Mouse (Mus musculus): ENCODE measurements at regions not wholly inside any gene's neighbourhood (a gene's known extent, or its start where the extent isn't known, plus 50 kb on each side); places are given as distances from the start of the nearest gene placed in this dataset.
A peak's percentile ranks its signal among the peaks of the same experiment; 100 is the strongest.

DNA sequence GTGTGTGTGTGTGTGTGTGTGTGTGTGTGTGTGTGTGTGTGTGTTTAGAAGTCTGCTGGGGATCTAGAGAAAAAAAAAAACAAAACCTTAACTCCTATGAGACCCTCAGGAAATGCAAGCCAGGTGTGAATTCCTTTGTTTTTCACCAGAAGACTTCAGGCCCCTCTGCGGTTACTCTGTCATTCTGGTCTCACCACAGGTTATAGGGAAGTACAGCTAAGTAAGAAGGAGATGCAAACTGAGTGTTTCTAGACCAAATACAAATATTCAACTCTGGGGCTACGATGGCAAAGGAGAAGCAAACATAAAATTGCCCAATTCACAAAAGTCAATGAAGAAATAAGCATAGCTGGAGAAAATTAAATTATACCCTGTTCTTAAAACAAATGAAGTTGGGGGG, 54.9 kb upstream of the Basp1 start:
- 72% methylated on average over 2 of the region's 2 CpGs for WGBS
- Histone ChIP-seq H3K4me2 (ENCODE audit: low read length) (no peak overlapping the region), H3K27ac (no peak overlapping the region), H3K4me3 (replicated peaks; ENCODE audit: low read depth, low read length) (no peak overlapping the region), H3K9me3 (replicated peaks; ENCODE audit: low read length) (no peaks in the 10 kb centered on the region), H3K36me3 (ENCODE audit: insufficient read depth, low read length) (no peaks in the 10 kb centered on the region), H3K27me3 (ENCODE audit: insufficient read depth, low read length) (no peaks in the 10 kb centered on the region), H3K9ac (ENCODE audit: low read depth, low read length) (no peak overlapping the region), H3K4me1 (replicated peaks; ENCODE audit: insufficient read depth, low read length) (peaks cover 11% of the 10 kb centered on the region; the same call in 1 of the 2 replicates)
- no peak for DNase-seq (ENCODE audit: low spot score)
- TF ChIP-seq CTCF (IDR thresholded peaks at IDR 0.05; ENCODE audit: low read depth), result no peak
- ATAC-seq (replicated peaks; ENCODE audit: low FRiP score, low read depth), result no peak

DNA sequence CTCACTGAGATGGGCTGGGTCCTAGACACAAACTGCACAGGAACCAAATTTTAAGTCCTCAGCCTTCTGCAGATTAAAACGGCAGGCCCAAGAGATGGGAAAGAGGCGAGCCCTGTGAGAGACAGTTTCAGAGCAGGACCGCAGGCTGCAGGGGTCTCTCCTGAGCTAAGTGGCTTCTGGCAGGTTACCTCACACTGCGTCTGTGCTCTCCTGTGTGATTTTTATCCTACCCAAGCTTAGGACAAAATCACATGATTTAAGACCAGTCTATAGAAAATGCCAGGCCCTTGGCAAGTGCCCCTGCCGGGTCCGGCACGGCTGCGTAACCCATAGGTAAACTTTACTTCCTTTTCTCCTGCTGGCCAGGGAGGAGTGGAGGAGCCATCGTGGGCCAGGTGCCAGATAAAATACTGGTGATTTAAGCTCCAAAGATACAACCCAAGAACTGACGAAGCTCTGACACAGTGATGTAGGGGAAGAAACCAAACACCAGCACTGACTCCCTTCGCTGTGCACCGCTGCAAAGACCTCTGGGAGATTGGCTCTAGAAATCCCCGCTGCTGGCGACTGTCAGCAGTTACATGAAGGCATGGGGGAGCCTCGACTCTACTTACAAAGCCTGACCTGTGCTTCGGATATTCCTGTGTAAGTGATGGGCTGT, 55.8 kb upstream of the Basp1 start:
- ATAC-seq (replicated peaks; ENCODE audit: low FRiP score, low read depth), result no peak; the same call in 1 of the 2 replicates
- no peak overlapping the region for H3K4me3 ChIP-seq (replicated peaks; ENCODE audit: low read depth, low read length)
- H3K36me3 ChIP-seq (ENCODE audit: insufficient read depth, low read length), result no peaks in the 10 kb centered on the region
- no peaks in the 10 kb centered on the region for H3K9me3 ChIP-seq (replicated peaks; ENCODE audit: low read length)
- peak; percentile 21; the same call in 1 of the 2 replicates for TF ChIP-seq CTCF (IDR thresholded peaks at IDR 0.05; ENCODE audit: low read depth)
- peaks cover 11% of the 10 kb centered on the region; the same call in 1 of the 2 replicates for H3K4me1 ChIP-seq (replicated peaks; ENCODE audit: insufficient read depth, low read length)
- peak overlapping the region; percentile 31 for H3K4me2 ChIP-seq (ENCODE audit: low read length)
- 30% methylated on average over 16 of the region's 16 CpGs for WGBS
- no peak overlapping the region for H3K27ac ChIP-seq
- H3K9ac ChIP-seq (ENCODE audit: low read depth, low read length), result no peak overlapping the region
- DNase-seq (ENCODE audit: low spot score), result peak; percentile 71
- H3K27me3 ChIP-seq (ENCODE audit: insufficient read depth, low read length), result no peaks in the 10 kb centered on the region

DNA sequence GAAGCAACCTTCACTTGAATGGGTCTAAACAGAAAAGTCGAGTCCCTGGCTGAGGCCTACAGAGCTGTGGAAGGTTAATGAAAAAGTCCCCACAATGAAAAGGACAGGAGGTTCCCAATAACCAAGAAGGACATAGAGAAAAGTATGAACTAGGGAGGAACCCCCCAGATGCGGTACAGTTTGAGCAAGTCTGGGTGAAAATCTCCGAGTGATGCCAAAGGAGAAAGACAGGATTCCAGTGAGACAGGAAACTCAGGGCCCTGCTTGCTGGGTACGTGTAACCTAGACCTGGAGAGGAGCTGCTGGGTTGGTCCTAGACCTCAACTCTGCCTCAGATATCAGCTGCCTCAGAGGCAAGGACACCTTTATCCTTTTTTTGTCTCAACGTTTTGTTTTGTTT, 57.8 kb upstream of the Basp1 start:
- H3K27me3 ChIP-seq (ENCODE audit: insufficient read depth, low read length), result no peaks in the 10 kb centered on the region
- H3K4me1 ChIP-seq (replicated peaks; ENCODE audit: insufficient read depth, low read length), result peaks cover 11% of the 10 kb centered on the region; the same call in 1 of the 2 replicates
- ATAC-seq (replicated peaks; ENCODE audit: low FRiP score, low read depth) (no peak), DNase-seq (ENCODE audit: low spot score) (no peak)
- 81% methylated on average over 5 of the region's 5 CpGs for WGBS
- no peaks in the 10 kb centered on the region for H3K9me3 ChIP-seq (replicated peaks; ENCODE audit: low read length)
- H3K9ac ChIP-seq (ENCODE audit: low read depth, low read length), result no peak overlapping the region
- H3K4me3 ChIP-seq (replicated peaks; ENCODE audit: low read depth, low read length), result no peak overlapping the region
- TF ChIP-seq CTCF (IDR thresholded peaks at IDR 0.05; ENCODE audit: low read depth), result no peak
- no peak overlapping the region for H3K4me2 ChIP-seq (ENCODE audit: low read length)
- no peak overlapping the region for H3K27ac ChIP-seq
- H3K36me3 ChIP-seq (ENCODE audit: insufficient read depth, low read length), result no peaks in the 10 kb centered on the region

DNA sequence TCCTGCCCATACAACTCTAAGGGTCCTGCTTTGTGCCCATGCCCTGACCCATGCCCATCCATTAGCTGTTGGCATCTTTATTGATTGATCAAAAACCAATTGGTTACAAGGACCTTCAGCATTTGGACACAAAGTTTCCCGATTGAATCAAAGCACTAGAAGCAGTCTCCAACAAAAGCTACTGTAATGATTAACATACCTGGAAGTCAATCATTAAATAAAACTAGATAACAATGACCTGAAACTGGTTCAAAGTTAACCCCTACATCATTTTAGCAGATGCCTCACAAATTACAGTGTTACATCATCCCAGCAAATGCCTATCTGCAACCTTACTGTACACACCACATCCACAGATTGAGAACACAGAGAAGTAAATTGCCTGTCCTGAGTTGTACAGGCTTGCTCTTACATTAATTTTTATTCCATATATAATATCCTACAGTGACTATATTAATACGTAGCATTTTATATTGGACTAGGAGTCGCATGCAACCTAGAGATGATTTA, 59.7 kb upstream of the Basp1 start:
- H3K4me2 ChIP-seq (ENCODE audit: low read length), result no peak overlapping the region
- DNase-seq (ENCODE audit: low spot score) (no peak), ATAC-seq (replicated peaks; ENCODE audit: low FRiP score, low read depth) (no peak)
- no peak overlapping the region for H3K4me3 ChIP-seq (replicated peaks; ENCODE audit: low read depth, low read length)
- no peak for TF ChIP-seq CTCF (IDR thresholded peaks at IDR 0.05; ENCODE audit: low read depth)
- no peak overlapping the region for H3K27ac ChIP-seq
- no peak overlapping the region for H3K9ac ChIP-seq (ENCODE audit: low read depth, low read length)
- peaks cover 11% of the 10 kb centered on the region; the same call in 1 of the 2 replicates for H3K4me1 ChIP-seq (replicated peaks; ENCODE audit: insufficient read depth, low read length)
- H3K36me3 ChIP-seq (ENCODE audit: insufficient read depth, low read length), result no peaks in the 10 kb centered on the region
- no peaks in the 10 kb centered on the region for H3K9me3 ChIP-seq (replicated peaks; ENCODE audit: low read length)
- 82% methylated on average over 3 of the region's 3 CpGs for whole genome bisulfite sequencing
- H3K27me3 ChIP-seq (ENCODE audit: insufficient read depth, low read length), result no peaks in the 10 kb centered on the region

DNA sequence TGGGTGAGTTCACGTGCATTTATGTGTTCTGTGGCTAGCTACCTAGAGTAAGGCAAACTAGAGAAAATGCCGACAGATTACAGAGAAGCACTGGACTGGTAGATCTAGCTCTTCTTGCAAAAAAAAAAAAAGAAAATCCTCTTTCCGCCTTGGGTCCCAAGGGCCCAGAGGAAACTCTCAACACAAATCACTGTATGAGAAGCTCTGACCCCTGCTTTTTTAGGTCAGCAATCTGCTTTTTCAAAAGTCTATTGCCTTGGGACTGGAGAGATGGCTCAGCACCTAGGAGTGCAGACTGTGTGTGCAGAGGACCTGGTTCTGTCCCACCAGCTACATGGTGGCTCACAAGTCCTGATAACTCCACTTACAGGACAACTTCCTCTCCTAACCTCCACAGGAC, 60.5 kb upstream of the Basp1 start:
- DNase-seq (ENCODE audit: low spot score) (no peak), ATAC-seq (replicated peaks; ENCODE audit: low FRiP score, low read depth) (no peak)
- no peak overlapping the region for H3K4me3 ChIP-seq (replicated peaks; ENCODE audit: low read depth, low read length)
- no peaks in the 10 kb centered on the region for H3K27me3 ChIP-seq (ENCODE audit: insufficient read depth, low read length)
- no peaks in the 10 kb centered on the region for H3K9me3 ChIP-seq (replicated peaks; ENCODE audit: low read length)
- no peak for TF ChIP-seq CTCF (IDR thresholded peaks at IDR 0.05; ENCODE audit: low read depth)
- H3K4me2 ChIP-seq (ENCODE audit: low read length), result no peak overlapping the region
- peaks cover 10% of the 10 kb centered on the region; the same call in 1 of the 2 replicates for H3K4me1 ChIP-seq (replicated peaks; ENCODE audit: insufficient read depth, low read length)
- no peak overlapping the region for H3K27ac ChIP-seq
- H3K36me3 ChIP-seq (ENCODE audit: insufficient read depth, low read length), result no peaks in the 10 kb centered on the region
- 67% methylated on average over 3 of the region's 3 CpGs for WGBS
- no peak overlapping the region for H3K9ac ChIP-seq (ENCODE audit: low read depth, low read length)

DNA sequence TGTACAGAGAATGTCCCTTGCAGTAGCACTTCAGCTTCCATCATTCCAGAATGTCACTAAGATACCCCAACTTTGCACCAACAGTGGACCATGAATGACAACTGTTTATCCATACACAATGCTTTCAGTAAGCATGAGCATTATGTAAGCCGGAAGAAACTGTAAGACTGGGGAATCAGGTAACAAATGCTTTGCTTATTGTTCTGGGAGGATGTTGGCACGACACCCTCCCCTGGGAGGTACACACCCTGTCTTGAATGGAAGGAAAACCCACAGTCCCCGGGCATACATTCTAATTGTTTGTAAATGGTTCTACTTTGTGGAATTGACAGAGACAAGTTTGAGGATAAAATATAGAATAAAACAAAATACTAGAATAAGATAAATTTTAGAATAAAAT, 69.0 kb upstream of the Basp1 start:
- Histone ChIP-seq H3K4me3 (replicated peaks; ENCODE audit: low read depth, low read length) (no peak overlapping the region), H3K27ac (no peak overlapping the region), H3K27me3 (ENCODE audit: insufficient read depth, low read length) (no peaks in the 10 kb centered on the region), H3K9me3 (replicated peaks; ENCODE audit: low read length) (no peaks in the 10 kb centered on the region), H3K4me1 (replicated peaks; ENCODE audit: insufficient read depth, low read length) (no peaks in the 10 kb centered on the region), H3K36me3 (ENCODE audit: insufficient read depth, low read length) (no peaks in the 10 kb centered on the region), H3K9ac (ENCODE audit: low read depth, low read length) (no peak overlapping the region), H3K4me2 (ENCODE audit: low read length) (no peak overlapping the region)
- DNase-seq (ENCODE audit: low spot score) (no peak), ATAC-seq (replicated peaks; ENCODE audit: low FRiP score, low read depth) (no peak)
- WGBS, result 72% methylated on average over 3 of the region's 3 CpGs
- TF ChIP-seq CTCF (IDR thresholded peaks at IDR 0.05; ENCODE audit: low read depth), result no peak

Measured in kidney, postnatal 0 days (tissue).